Mouse (Mus musculus): ENCODE measurements around the gene Sh3bp2.

The Sh3bp2 gene

GRCm38 (mm10) chr5:34608226-34608625 lies 82.6 kb downstream of the Sh3bp2 start:
- DNase-seq (ENCODE audit: low read depth, low spot score) = no peak

- no peak for DNase-seq (ENCODE audit: low read depth, low spot score)
These were observed 84.3 kb downstream of the Sh3bp2 start for GRCm38 (mm10) chr5:34609966-34610365.
